Mouse (Mus musculus): ENCODE measurements around the gene Evi5l. TPM values are rescaled to one million over a fixed set of nuclear protein-coding genes. Genes with fewer than 3 reads are reported as not detected.

Evi5l gene
- 1 to 10 TPM; 9.8 TPM for total RNA-seq (2023)

DNA sequence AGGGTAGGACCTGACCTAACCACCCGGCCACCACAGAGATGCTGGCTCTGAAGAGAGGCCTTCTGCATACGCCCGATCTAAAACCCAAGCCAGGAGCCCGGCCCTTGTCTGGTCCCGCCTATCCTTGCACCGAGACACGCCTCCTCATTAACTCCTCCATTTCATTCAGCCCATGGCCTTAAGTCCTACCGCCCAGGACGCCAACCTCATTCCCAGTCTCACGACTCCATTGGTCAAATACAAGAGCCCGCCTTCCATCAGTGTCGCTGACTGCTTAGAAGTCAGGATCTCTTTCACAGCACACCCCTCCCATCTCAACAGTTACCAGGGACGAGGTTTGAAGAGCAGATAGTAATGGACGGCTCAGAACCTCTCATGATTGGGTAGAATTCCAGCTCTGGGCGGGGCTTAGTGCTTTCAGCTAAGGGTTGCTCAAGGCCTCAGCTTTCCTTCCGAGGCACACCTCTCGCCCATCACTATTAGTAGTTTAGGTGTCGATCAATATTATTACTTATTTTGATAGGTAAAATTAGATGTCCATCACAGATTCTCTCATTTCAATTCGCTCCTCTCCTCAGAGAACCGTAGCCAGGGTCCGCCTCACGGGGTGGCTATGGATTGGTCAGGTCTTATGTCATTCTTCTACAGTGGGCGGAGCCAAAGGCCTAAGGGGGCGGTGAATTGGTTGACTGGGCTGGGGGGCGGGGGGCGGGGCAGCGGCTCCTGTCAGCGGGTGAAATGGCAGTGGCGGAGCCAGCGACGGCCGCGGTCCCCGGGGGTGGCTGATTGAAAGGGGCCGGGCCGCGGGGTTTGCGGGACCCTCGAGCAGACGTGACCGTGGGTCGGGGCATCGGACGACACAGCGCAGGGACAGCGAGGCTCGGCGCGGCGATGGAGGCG is at the start of gene Evi5l:
Gene Evi5l, plus strand, starts transcription at position 716 of the 900 bp plus-strand sequence.

GRCm38 (mm10) chr8:4133798-4134197 is 32.6 kb upstream of the Evi5l start, which contains the start of gene Cd209g:
Gene Cd209g (plus strand): TSS chr8:4134098.

DNA sequence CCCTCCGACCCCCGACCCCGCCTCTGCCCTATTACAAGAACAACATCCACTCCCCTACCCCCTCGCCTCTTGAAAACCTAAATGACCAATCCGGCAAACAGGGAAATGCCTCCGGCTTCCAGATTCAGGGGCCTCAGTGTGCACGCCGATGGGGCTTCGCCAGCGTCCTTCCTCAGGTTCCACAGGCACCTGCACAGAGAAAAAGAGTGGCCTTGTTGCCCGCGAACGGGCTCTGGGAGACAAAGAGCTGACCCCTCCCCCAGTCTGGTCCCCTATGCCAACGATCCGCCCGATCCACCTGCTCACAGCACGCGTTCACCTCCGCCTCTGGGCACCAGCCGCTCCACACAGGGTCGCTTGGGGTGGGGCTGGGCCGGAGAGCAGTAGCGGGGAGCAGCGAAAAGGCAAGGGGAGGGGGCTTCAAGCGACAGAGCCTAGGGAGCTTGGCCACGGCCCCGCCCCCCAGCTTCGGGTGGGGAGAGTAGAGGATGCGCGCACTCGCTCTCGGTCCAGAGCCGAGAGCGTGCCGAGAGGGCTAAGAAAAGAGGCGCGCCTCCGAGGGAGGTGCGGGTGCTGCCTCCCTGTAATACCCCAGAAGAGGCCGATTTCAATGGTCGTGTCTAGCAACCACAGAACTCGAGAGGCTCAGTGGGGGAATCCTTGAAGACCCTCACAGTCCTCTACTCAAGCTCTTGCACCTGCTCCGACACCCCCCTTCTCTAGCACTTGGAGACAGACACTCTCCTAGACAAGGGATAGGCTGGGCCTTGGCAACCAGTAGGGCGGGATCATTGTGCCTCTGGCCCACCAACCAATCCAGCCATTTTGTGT is 50.6 kb downstream of the Evi5l start, which contains the start of gene Prr36:
Gene Prr36, minus strand, starts transcription at position 669 of the 831 bp plus-strand sequence.

GRCm38 (mm10) chr8:4226739-4227347 is 60.5 kb downstream of the Evi5l start, which contains the start of gene Lrrc8e:
Gene Lrrc8e (plus strand): TSS chr8:4226827.

GRCm38 (mm10) chr8:4238434-4239192 is 72.2 kb downstream of the Evi5l start, which contains the start of the genes Map2k7 and Gm49320:
Gene Map2k7 (plus strand): TSS chr8:4238740.
Gene Gm49320 (plus strand): TSS chr8:4238865.

GRCm38 (mm10) chr8:4247951-4248540 is 81.7 kb downstream of the Evi5l start, which contains the start of gene Tgfbr3l:
Gene Tgfbr3l (plus strand): TSS chr8:4248214.

GRCm38 (mm10) chr8:4252934-4253841 is 86.8 kb downstream of the Evi5l start, which contains the start of gene Snapc2:
Gene Snapc2 (plus strand): TSS chr8:4253080.

DNA sequence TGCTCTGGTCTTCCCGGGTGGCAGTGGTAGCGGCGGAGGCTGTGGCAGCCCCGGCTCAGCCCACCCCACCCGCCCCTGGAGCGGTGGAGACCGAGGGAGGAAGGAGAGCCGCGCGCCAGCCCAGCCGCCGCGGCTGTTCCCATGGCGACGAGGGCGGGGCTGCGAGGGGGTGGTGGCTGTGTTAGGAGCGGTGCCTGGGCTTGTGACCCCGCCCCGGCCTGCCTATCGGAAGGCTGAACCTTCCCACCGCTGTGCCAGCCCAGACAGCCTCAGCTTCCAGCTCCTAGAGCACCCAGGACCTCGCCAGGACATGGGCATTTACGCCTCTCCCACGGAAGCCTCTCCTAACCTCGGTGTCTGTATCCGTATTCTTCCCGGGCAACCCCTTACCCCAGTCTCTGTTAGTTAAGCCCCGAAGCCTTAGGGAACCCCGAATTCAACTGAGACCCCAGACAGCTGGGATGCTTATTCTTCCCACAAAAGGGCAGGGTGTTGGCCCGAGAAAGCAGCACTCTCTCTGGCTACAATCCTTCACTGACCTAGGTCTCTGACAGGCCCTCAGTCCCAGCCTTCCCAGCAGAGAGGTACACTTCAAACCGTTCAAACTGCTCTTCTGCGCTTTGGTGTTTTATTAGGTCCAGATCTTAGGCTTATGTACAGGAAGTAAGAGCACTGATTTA is 92.9 kb downstream of the Evi5l start, which contains the start of gene Ctxn1:
Gene Ctxn1, minus strand, starts transcription at position 150 of the 680 bp plus-strand sequence.

Other genes with a start within 250 kb of the Evi5l start
- 1 to 10 TPM; 1.7 to 2.6 TPM for gene Cd209b, start 239.7 kb upstream of the Evi5l start, total RNA-seq (2023)
- 10 to 100 TPM in 1 of 2 experiments, 1 to 10 TPM in 1; 7.6 to 14.1 TPM for gene Cd209c, start 211.8 kb upstream of the Evi5l start, total RNA-seq (2023)
- gene Cd209f, start 60.7 kb upstream of the Evi5l start, total RNA-seq (2023) = not detected
- not detected for gene Cd209g, start 32.5 kb upstream of the Evi5l start, total RNA-seq (2023)
- gene Prr36, start 50.9 kb downstream of the Evi5l start, total RNA-seq (2023) = not detected
- not detected for gene Lrrc8e, start 60.3 kb downstream of the Evi5l start, total RNA-seq (2023)
- gene Map2k7, start 72.2 kb downstream of the Evi5l start, total RNA-seq (2023) = 10 to 100 TPM; 76.0 to 85.7 TPM
- gene Gm49320, start 72.3 kb downstream of the Evi5l start, total RNA-seq (2023) = not detected
- 10 to 100 TPM in 1 of 2 experiments, 1 to 10 TPM in 1; 8.3 to 10.2 TPM for gene Tgfbr3l, start 81.6 kb downstream of the Evi5l start, total RNA-seq (2023)
- gene Snapc2, start 86.5 kb downstream of the Evi5l start, total RNA-seq (2023) = 10 to 100 TPM in 1 of 2 experiments, 1 to 10 TPM in 1; 8.8 to 14.5 TPM
- gene Ctxn1, start 92.7 kb downstream of the Evi5l start, total RNA-seq (2023) = 1 to 10 TPM in 1 of 2 experiments, under 1 TPM in 1; 0.94 to 1.2 TPM
- gene Timm44, start 109.3 kb downstream of the Evi5l start, total RNA-seq (2023) = 10 to 100 TPM; 52.5 to 54.7 TPM
- gene Ccl25, start 158.6 kb downstream of the Evi5l start, total RNA-seq (2023) = 10 to 100 TPM; 20.0 to 23.1 TPM
- 10 to 100 TPM; 77.6 to 84.8 TPM for gene Elavl1, start 158.8 kb downstream of the Evi5l start, total RNA-seq (2023)

All from monocyte, adult 59 days (primary cell).